Mouse (Mus musculus) testis, adult 2 months (tissue): ENCODE measurements around the gene Ncam1.

ENCODE experiments used
- CTCF ChIP-seq: fragments of 200-500 bp; IDR thresholded peaks from 2 replicates; pipeline ENCODE4 v1.5.1; 2012; ENCODE audit warnings: low read depth, mild to moderate bottlenecking, inconsistent platforms, low read length, moderate library complexity; ENCODE audit not compliant: control insufficient read depth, insufficient read depth, insufficient replicate concordance
- POLR2A ChIP-seq: fragments of 200-500 bp; IDR thresholded peaks from 2 replicates; pipeline ENCODE4 v1.6.1; 2012; ENCODE audit warnings: low read depth, mild to moderate bottlenecking, inconsistent platforms, low read length, moderate library complexity; ENCODE audit not compliant: control insufficient read depth

DNA sequence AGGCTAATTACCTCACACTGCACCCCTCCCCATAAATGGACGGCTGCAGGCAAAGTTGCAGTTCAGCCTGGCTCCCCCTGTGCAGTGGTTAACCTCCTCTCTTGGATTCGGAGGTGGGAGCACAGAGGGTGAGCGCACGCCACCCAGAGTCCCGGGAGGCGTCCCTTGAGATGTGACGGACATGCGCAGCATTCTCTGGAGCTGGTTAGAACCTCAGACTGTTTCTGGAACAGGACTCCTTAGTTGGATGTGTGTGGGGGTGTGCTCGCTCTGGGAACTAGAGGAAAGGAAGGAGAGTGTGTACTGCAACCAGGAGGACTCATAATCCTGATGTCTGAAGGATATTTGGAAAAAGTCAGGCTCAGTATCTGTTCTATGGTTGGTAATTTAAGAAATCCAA is 274.0 kb downstream of the Ncam1 start:
- TF ChIP-seq POLR2A (no peak), CTCF (no peak)
